Mouse (Mus musculus) midbrain, embryonic 10.5 days (tissue): ENCODE data around the gene Mthfs. TPM values are rescaled to one million over a fixed set of nuclear protein-coding genes. Genes with fewer than 3 reads are reported as not detected.

Experiments used
- DNase-seq: peaks from one replicate; pipeline ENCODE4 v3.0.0-alpha.2; 2017; ENCODE audit warnings: low spot score
- H3K27ac ChIP-seq: fragments of 300-500 bp; sonication (generic); replicated peaks from 2 replicates; pipeline ENCODE4 v1.5.1; 2016; ENCODE audit warnings: mild to moderate bottlenecking
- H3K27me3 ChIP-seq: fragments of 300-500 bp; sonication (generic); 2 replicates; pipeline ENCODE4 v1.6.1; 2016; ENCODE audit warnings: low read depth, mild to moderate bottlenecking; ENCODE audit not compliant: poor library complexity, severe bottlenecking
- H3K36me3 ChIP-seq: fragments of 300-500 bp; sonication (generic); 2 replicates; pipeline ENCODE4 v1.6.1; 2016; ENCODE audit warnings: mild to moderate bottlenecking, moderate library complexity
- H3K4me1 ChIP-seq: fragments of 300-500 bp; sonication (generic); 2 replicates; pipeline ENCODE4 v1.6.1; 2016
- H3K4me3 ChIP-seq: fragments of 300-500 bp; sonication (generic); 2 replicates; pipeline ENCODE4 v1.5.1; 2016; ENCODE audit warnings: mild to moderate bottlenecking, moderate library complexity
- H3K9me3 ChIP-seq: fragments of 300-500 bp; sonication (generic); replicated peaks from 2 replicates; pipeline ENCODE4 v1.6.1; 2016; ENCODE audit warnings: mild to moderate bottlenecking
- WGBS: fragments of 180-500 bp; shearing (Covaris S2); methylation state at CpG from one replicate; pipeline ENCODE4 v1.1.7; 2016; 5-methylcytosine and 5-hydroxymethylcytosine counted together
- polyA plus RNA-seq: library from polyadenylated mRNA; unstranded; fragments of >200 nt; fragmentation: Nextera tagmentation; extraction: Ambion mirVana; gene quantifications from 2 replicates; pipeline ENCODE4 v1.2.1, GENCODE M21; 2016

Mthfs gene
- polyA plus RNA-seq, 1 experiment from 2014 or later, result 14.4 TPM

DNA sequence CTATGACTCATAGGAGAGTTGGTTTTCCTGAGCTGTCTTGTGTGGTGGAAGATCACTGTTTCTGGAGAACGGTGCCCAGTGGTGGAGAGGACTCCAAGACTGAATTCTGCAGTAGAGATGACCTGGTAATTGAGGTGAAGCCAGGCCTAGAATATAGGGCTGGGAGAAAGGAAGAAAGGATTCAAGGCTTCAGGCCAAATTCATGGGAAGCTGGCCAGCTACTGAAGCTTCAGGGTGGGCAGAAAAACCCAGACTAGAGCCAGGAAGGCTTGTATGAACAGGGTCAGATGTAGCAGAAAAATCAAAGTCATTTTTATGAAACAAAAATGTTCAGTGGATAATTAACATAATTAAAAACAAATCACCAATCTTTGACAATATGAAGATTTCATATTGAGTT is 163.3 kb downstream of the Mthfs start:
- 84% methylated on average over 1 of the region's 1 CpGs for WGBS
- Histone ChIP-seq H3K27ac (no peak overlapping the region), H3K4me1 (no peaks in the 10 kb centered on the region), H3K4me3 (no peak overlapping the region), H3K36me3 (no peaks in the 10 kb centered on the region), H3K27me3 (no peaks in the 10 kb centered on the region), H3K9me3 (no peaks in the 10 kb centered on the region)
- DNase-seq, result no peak

DNA sequence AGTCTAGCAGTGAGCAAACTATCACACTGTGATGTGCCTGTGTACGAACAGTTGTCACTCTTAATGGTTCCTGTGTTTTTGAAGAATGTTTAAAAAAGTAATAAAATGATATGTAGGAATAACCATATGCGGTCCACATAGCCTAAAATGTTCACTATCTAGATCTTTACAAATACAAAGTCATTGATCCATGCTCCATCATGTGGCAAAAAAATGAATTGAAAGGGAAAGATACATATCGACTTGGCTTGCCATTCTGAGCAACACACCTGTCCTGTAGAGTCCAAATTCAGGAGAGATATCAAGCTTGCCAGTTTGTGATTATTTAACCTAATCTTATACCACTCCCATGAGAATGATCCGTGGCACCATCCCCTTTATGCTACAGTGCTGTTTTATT is 164.2 kb downstream of the Mthfs start:
- H3K4me3 ChIP-seq, result no peak overlapping the region
- WGBS, result 82% methylated on average over 4 of the region's 4 CpGs
- H3K36me3 ChIP-seq, result no peaks in the 10 kb centered on the region
- H3K9me3 ChIP-seq, result no peaks in the 10 kb centered on the region
- no peak for DNase-seq
- H3K4me1 ChIP-seq, result no peaks in the 10 kb centered on the region
- H3K27me3 ChIP-seq, result no peaks in the 10 kb centered on the region
- H3K27ac ChIP-seq, result no peak overlapping the region

DNA sequence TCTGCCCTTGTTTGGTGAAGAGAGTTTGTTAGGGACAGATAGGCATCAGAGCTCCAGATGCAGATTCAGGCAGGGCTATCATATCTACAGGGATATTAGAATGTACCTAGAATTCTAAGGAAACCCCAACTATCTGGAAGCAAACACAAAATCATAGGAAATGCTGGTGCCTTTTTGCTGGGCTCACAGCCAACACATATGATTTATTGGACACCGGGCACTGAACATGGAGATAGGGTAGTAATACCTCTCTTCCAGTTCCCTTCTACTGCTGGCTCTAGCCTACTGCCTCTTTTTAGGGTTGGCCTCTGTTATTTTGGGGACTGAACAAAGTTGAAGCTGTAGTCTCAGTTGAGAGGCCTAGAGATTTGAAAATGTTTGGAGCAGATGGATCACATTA is 192.6 kb downstream of the Mthfs start:
- WGBS, result 93% methylated on average over 1 of the region's 1 CpGs
- no peaks in the 10 kb centered on the region for H3K27me3 ChIP-seq
- H3K4me1 ChIP-seq, result no peaks in the 10 kb centered on the region
- H3K36me3 ChIP-seq, result no peaks in the 10 kb centered on the region
- H3K9me3 ChIP-seq, result no peaks in the 10 kb centered on the region
- no peak overlapping the region for H3K4me3 ChIP-seq
- DNase-seq, result no peak
- H3K27ac ChIP-seq, result no peak overlapping the region

Other genes with a start within 250 kb of the Mthfs start
- gene Trim43b, start 117.8 kb upstream of the Mthfs start, polyA plus RNA-seq, result not detected in 2 replicates
- 0.32 and 0.42 TPM in 2 replicates for gene Bcl2a1b, start 11.5 kb upstream of the Mthfs start, polyA plus RNA-seq
- 0.28 TPM in 1 of 2 replicates, not detected in the other for gene Gm29094, start 11.3 kb upstream of the Mthfs start, polyA plus RNA-seq